Mouse (Mus musculus) intestine, embryonic 14.5 days (tissue): ENCODE results near the gene Nudt9. TPM values are rescaled to one million over a fixed set of nuclear protein-coding genes. Genes with fewer than 3 reads are reported as not detected.

ENCODE experiments used
- ATAC-seq: fragments of 200-750 bp; cut with Nextera tagmentation; replicated peaks from 2 replicates; pipeline ENCODE4 v1.8.0; 2017; ENCODE audit warnings: low read depth, moderate number of reproducible peaks, moderate TSS enrichment, moderate library complexity; ENCODE audit not compliant: low FRiP score, low TSS enrichment
- DNase-seq: peaks from one replicate; pipeline ENCODE4 v3.0.0-alpha.2; 2018; ENCODE audit warnings: low spot score
- H3K27ac ChIP-seq: fragments of 300-500 bp; sonication (generic); 2 replicates; pipeline ENCODE4 v1.5.1; 2014; ENCODE audit warnings: low read depth, mild to moderate bottlenecking, control low read depth
- H3K27me3 ChIP-seq: fragments of 300-500 bp; sonication (generic); replicated peaks from 2 replicates; pipeline ENCODE4 v1.6.1; 2014; ENCODE audit warnings: low read length, control low read depth; ENCODE audit not compliant: control insufficient read depth, insufficient read depth
- H3K36me3 ChIP-seq: fragments of 300-500 bp; sonication (generic); 2 replicates; pipeline ENCODE4 v1.6.1; 2014; ENCODE audit warnings: low read length, control low read depth; ENCODE audit not compliant: control insufficient read depth, insufficient read depth
- H3K4me1 ChIP-seq: fragments of 300-500 bp; sonication (generic); replicated peaks from 2 replicates; pipeline ENCODE4 v1.6.1; 2014; ENCODE audit warnings: low read length, control low read depth, mixed read lengths; ENCODE audit not compliant: control insufficient read depth, insufficient read depth
- H3K4me2 ChIP-seq: fragments of 300-500 bp; sonication (generic); 2 replicates; pipeline ENCODE4 v1.6.1; 2014; ENCODE audit warnings: low read length
- H3K4me3 ChIP-seq: fragments of 300-500 bp; sonication (generic); 2 replicates; pipeline ENCODE4 v1.5.1; 2014; ENCODE audit warnings: low read depth, low read length, control low read depth, mixed read lengths
- H3K9ac ChIP-seq: fragments of 300-500 bp; sonication (generic); 2 replicates; pipeline ENCODE4 v1.6.1; 2014; ENCODE audit warnings: mild to moderate bottlenecking, low read length
- H3K9me3 ChIP-seq: fragments of 300-500 bp; sonication (generic); 2 replicates; pipeline ENCODE4 v1.6.1; 2016; ENCODE audit warnings: low read length, control low read depth; ENCODE audit not compliant: control insufficient read depth
- WGBS: fragments of 180-500 bp; shearing (Covaris S2); extraction: QIAGEN DNeasy Blood & Tissue Kit; methylation state at CpG from one replicate; pipeline ENCODE4 v1.1.7; 2014; 5-methylcytosine and 5-hydroxymethylcytosine counted together
- polyA plus RNA-seq: library from polyadenylated mRNA; unstranded; fragments of >200 nt; fragmentation: Nextera tagmentation; extraction: Ambion mirVana; gene quantifications from 2 replicates; pipeline ENCODE4 v1.2.1, GENCODE M21; 2014

Nudt9 gene
- 58.5 and 59.4 TPM in 2 replicates for polyA plus RNA-seq

DNA sequence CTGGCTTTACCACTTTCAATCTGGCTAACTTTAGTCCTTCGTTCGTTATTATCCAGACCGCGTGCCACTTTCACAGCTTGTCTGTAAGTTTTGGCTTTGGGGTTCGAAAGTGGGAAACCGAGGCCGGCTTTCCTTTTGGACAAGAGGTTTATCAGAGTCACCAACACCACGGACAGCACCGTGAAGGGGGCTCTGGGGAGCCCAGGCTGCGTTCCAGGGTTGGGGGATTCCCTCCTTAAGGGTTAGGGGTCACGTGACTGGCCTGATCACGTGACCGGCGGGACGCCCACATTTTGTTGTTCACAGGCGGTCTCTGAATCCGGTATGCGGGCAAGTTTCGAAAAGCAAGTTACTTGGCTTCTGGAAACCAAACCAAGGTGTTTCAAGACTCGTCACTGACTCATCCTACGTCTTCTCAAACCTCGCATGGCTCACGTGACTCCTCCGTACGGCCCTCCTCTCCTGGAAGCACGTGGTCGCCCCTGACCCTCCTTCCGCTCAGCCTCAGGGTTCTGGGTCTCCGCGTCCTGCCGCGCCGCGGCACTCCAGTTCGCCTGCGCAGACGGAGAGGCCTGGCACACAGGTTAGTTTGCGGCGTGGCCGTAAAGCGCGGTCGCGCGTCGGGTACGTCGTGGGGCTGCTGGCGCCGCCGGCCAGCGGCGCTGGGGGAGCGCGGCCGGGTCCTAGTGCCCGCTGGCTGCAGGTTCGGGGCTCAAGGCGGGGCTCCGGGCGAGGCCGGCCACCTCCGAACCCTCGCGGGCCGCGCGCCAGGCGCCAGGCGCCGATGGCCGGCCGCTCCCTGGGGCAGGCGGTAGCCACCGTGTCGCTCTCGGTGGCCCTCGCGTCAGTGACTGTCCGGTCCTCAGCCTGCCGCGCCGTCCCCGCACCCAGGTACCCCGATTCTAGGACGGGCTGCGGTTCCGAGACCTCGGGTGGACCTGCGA lies at the start of gene Nudt9:
TSS of gene Nudt9 (plus strand) at position 51 of the 944 bp plus-strand sequence.
- ATAC-seq (peak; percentile 99), DNase-seq (peak; percentile 97)
- H3K9ac ChIP-seq, result peak within 1 kb of the TSS; percentile 69
- peak within 1 kb of the TSS; percentile 87 for H3K27ac ChIP-seq
- peaks cover 5% of the 10 kb centered on the region; the same call in 1 of the 2 replicates for H3K4me1 ChIP-seq
- H3K9me3 ChIP-seq, result no peaks in the 10 kb centered on the region
- H3K4me2 ChIP-seq, result peak within 1 kb of the TSS; percentile 72
- no peaks in the 10 kb centered on the region for H3K27me3 ChIP-seq
- 5% methylated on average over 87 of the region's 90 CpGs for WGBS
- peak within 1 kb of the TSS; percentile 56 for H3K4me3 ChIP-seq
- peaks cover 11% of the 10 kb centered on the region for H3K36me3 ChIP-seq

DNA sequence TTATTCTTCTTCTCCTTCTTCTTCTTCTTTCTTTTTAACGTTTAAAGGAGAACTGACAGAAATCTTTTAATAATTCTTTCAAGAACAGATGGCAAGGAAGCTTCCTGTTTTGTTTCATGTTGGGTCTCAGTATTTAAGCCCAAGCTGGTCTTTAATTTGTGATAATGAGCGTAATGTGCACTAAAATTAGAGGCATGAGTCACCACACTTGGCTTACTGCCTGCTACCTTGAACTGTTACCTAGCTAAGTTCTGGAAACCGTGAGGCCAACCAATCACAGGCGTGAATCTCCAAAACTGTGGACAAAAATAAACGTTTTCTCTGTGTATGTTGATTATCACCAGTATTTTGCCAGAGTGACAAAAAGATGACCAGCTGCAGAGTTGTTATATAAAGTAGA lies 47.4 kb upstream of the Nudt9 start:
- Histone ChIP-seq H3K4me2 (no peak overlapping the region), H3K36me3 (no peaks in the 10 kb centered on the region; the same call in 1 of the 2 replicates), H3K4me3 (no peak overlapping the region), H3K27ac (no peak overlapping the region), H3K27me3 (no peaks in the 10 kb centered on the region), H3K4me1 (no peaks in the 10 kb centered on the region), H3K9me3 (no peaks in the 10 kb centered on the region), H3K9ac (no peak overlapping the region)
- WGBS, result 78% methylated on average over 5 of the region's 5 CpGs
- ATAC-seq (no peak), DNase-seq (no peak)

DNA sequence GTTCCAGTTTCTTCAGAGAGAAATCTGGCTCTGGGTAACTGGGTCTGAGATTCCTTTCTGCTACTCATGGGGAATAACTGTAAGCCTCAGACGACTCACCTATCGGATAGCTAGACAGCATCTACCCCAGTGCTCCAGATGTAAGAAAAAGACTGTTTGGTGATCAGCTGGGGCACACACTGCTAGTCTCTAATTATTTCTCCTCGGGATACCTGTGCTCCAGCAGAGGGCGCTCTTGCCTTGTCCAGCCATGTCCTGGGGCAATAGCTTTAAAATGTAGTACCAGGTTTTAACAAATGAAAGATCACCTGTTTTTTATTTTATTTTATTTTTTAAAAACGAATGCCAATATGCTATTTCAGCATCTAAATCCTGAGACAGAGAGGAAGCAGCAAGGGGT lies 46.4 kb upstream of the Nudt9 start:
- Histone ChIP-seq H3K27ac (no peak overlapping the region), H3K4me1 (no peaks in the 10 kb centered on the region), H3K27me3 (no peaks in the 10 kb centered on the region), H3K4me2 (no peak overlapping the region), H3K9ac (no peak overlapping the region), H3K9me3 (no peaks in the 10 kb centered on the region), H3K4me3 (no peak overlapping the region), H3K36me3 (no peaks in the 10 kb centered on the region; the same call in 1 of the 2 replicates)
- ATAC-seq, result no peak
- WGBS, result 8% methylated on average over 5 of the region's 5 CpGs
- peak; percentile 93 for DNase-seq

DNA sequence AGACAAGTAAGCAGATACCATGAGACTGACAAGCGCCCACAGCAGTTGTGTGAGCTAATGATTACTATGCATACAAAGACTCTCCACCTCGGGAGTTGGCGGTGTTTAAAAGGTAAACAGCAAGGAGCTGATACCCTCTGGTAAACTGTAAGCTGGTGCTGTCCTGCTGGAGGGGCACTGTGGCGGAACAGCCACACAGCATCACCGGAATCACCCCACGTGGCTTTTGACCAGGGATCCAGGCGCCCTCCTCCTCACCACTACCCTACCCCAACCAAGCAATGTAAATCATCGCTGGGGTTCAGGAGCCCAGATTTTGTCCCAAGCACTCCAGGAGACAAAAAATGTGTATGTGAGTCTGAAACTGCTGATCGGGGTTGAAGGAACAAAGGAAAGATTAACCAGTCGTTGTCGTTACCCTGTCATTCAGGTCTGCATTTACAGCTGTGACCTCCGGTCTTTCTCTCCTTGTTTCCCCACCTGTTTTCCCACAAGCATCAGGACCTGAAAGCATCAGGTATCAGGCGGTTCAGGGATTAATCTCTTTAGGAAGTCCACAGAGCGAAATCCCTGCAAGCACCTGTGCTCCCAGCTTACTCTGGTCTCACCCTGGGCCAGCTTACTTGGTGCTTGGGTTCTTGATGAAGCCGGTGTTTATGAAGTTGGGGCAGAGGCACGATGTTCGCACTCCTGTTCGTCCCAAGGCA lies 43.4 kb upstream of the Nudt9 start:
- Histone ChIP-seq H3K4me3 (no peak overlapping the region), H3K9me3 (no peaks in the 10 kb centered on the region), H3K27me3 (no peaks in the 10 kb centered on the region), H3K4me1 (no peaks in the 10 kb centered on the region), H3K27ac (no peak overlapping the region), H3K4me2 (no peak overlapping the region), H3K36me3 (peaks cover 11% of the 10 kb centered on the region), H3K9ac (no peak overlapping the region)
- WGBS, result 28% methylated on average over 18 of the region's 18 CpGs
- ATAC-seq (no peak), DNase-seq (no peak)

DNA sequence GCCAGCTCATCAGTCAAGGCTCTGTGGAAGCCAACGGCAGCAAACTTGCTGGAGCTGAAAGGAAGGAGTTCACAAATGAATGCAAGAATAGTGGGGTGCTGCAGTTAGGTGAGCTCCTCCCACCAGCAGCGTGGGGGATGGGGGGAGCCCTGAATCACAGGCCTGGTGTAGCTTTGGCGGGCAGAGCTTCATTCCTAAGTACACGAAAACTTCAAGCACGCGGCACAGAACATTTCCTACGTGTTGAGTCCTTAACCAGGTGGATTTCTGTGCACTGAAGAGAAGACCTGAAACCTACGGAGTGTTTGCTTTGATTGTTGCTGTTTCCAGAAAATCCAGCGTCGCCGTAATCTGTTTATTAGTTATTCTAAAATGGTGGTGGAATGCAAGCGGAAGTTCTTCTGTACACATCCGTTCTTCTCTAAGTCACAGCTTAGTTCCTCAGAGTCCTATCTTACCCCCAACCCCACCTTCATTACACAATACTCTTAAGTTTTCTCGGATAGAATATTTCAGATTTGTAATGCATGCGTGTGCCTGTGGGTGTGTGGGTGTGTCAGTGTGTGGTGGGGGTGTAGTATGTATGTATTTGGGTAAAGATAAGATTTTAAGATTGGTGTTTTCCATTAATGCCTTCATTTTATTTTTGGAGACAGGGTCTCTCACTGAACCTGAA lies 42.7 kb upstream of the Nudt9 start:
- DNase-seq (no peak), ATAC-seq (no peak)
- Histone ChIP-seq H3K9me3 (no peaks in the 10 kb centered on the region), H3K36me3 (peaks cover 18% of the 10 kb centered on the region), H3K27ac (no peak overlapping the region), H3K4me2 (no peak overlapping the region), H3K27me3 (no peaks in the 10 kb centered on the region), H3K4me3 (no peak overlapping the region), H3K4me1 (no peaks in the 10 kb centered on the region), H3K9ac (no peak overlapping the region)
- 42% methylated on average over 15 of the region's 15 CpGs for WGBS

DNA sequence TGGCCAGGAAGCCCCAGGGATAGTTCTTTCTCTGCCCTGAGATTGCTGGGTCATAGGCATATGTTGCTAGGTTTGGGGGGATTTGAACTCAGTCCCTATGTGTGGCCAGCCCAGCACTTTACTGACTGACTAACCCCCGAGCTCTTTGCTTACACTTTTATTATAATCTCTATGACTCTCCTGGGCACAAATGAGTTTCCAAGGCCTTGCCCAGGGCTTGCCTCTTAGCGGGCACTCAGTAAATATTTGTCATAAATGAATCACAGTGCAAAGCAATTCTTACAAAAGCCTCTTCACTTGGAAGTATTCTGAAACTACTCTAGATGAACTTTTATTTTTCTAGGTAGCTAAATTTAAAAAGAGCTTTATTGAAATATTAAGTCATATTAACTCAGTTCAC lies 42.2 kb upstream of the Nudt9 start:
- 84% methylated on average over 2 of the region's 2 CpGs for WGBS
- no peak overlapping the region for H3K27ac ChIP-seq
- H3K9ac ChIP-seq, result no peak overlapping the region
- H3K4me3 ChIP-seq, result no peak overlapping the region
- no peak for DNase-seq
- no peaks in the 10 kb centered on the region for H3K27me3 ChIP-seq
- H3K9me3 ChIP-seq, result no peaks in the 10 kb centered on the region
- peaks cover 23% of the 10 kb centered on the region for H3K36me3 ChIP-seq
- no peaks in the 10 kb centered on the region for H3K4me1 ChIP-seq
- ATAC-seq, result no peak
- H3K4me2 ChIP-seq, result no peak overlapping the region

DNA sequence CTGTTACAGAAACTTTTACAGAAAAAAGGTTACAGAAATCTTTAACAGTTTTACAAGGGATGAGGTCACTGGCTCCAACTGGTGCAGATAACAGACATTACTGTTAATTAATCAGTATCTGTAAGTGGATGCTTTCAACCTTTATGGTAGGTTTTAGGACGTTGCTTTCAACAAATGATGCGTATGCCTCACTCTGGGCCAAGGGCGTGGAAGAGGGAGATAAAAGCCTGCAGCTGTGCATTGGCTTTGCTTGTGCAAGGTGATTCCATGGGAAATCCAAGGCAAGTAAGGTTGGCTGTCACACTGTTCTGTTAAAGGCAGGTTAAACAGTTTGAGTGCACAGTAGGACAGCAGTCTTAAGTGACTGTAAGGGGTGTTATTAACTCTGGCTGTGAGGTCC lies 39.3 kb upstream of the Nudt9 start:
- H3K36me3 ChIP-seq, result peaks cover 28% of the 10 kb centered on the region
- ATAC-seq, result no peak
- H3K4me2 ChIP-seq, result no peak overlapping the region
- H3K4me1 ChIP-seq, result no peaks in the 10 kb centered on the region
- no peak for DNase-seq
- H3K27me3 ChIP-seq, result no peaks in the 10 kb centered on the region
- H3K4me3 ChIP-seq, result no peak overlapping the region
- no peaks in the 10 kb centered on the region for H3K9me3 ChIP-seq
- no peak overlapping the region for H3K9ac ChIP-seq
- no peak overlapping the region for H3K27ac ChIP-seq
- WGBS, result 67% methylated on average over 3 of the region's 3 CpGs

DNA sequence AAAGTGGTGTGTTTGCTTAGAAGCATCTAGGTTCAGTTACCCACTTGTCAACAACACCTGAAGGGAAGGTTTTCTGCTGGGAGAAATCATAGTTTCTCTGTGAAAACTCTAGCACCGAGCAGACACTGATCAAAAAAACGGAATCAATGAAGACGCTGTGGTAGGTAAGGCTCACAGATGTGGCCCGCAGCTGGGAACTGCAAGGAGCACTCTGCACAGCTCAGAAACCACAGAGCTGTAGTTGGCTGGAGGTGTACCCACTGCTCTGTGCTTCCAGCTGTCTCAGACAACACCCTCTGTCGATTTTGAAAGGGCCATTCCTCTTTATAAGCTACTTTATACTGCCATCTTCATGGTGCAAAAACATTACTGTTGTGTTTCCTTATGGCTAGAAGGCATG lies 38.3 kb upstream of the Nudt9 start:
- Histone ChIP-seq H3K27ac (no peak overlapping the region), H3K9me3 (no peaks in the 10 kb centered on the region), H3K4me2 (no peak overlapping the region), H3K4me1 (no peaks in the 10 kb centered on the region), H3K4me3 (no peak overlapping the region), H3K36me3 (peaks cover 28% of the 10 kb centered on the region), H3K27me3 (no peaks in the 10 kb centered on the region), H3K9ac (no peak overlapping the region)
- no peak for DNase-seq
- no peak for ATAC-seq
- 74% methylated on average over 5 of the region's 5 CpGs for WGBS
